8 mouse cellular contexts compared by ENCODE assay signal in genomic region chr4:119901556-119902491, GRCm38 (mm10).
DNase-seq lines count a peak whose midpoint lies in the region; ATAC-seq lines count a peak whose summit lies in the region.

No protein-coding gene starts in this region.

- ATAC-seq in stomach, embryonic 16.5 days (ENCODE audit: insufficient read depth, low FRiP score), result peak; percentile 65; the same call in 1 of the 2 replicates

- no peak overlapping the region for H3K4me3 ChIP-seq in stomach, embryonic 16.5 days (replicated peaks; ENCODE audit: low read length)

- no peak overlapping the region for H3K9ac ChIP-seq in stomach, embryonic 16.5 days (ENCODE audit: low read length)

- 60% methylated on average over 16 of the region's 16 CpGs for WGBS in stomach, embryonic 16.5 days

- H3K9me3 ChIP-seq in stomach, embryonic 16.5 days (replicated peaks; ENCODE audit: control insufficient read depth, low read length), result no peaks in the 10 kb centered on the region

- H3K36me3 ChIP-seq in stomach, embryonic 16.5 days (ENCODE audit: control insufficient read depth, insufficient read depth, low read length), result no peaks in the 10 kb centered on the region

- H3K27me3 ChIP-seq in stomach, embryonic 16.5 days (ENCODE audit: control insufficient read depth, insufficient read depth, low read length), result no peaks in the 10 kb centered on the region

- DNase-seq in layer of hippocampus, adult 18-20 months (ENCODE audit: low spot score in 2 of 2), result peak; percentile 69
- DNase-seq in layer of hippocampus, adult 9-10 months (ENCODE audit: low spot score), result no peak
- peak; percentile 48 to 56 for DNase-seq in cerebellum, postnatal 36 days
- DNase-seq in heart, postnatal 36 days, result peak; percentile 62 to 63
- DNase-seq in lung, postnatal 10 days, result peak; percentile 89
- DNase-seq in ovary, postnatal 14 days (ENCODE audit: low spot score), result no peak
- DNase-seq in spleen, postnatal 10 days (ENCODE audit: low spot score in 2 of 2), result no peak

- intact Hi-C loops in heart, postnatal 36 days (cut with DNase I), result no loop called here

- H3K4me1 ChIP-seq in stomach, embryonic 16.5 days (ENCODE audit: control insufficient read depth, insufficient read depth, low read length), result no peaks in the 10 kb centered on the region

- no peak overlapping the region for H3K4me2 ChIP-seq in stomach, embryonic 16.5 days (ENCODE audit: low read depth, low read length)

- H3K27ac ChIP-seq in stomach, embryonic 16.5 days (ENCODE audit: low read length), result no peak overlapping the region; the same call in 1 of the 2 replicates

Comparison
In these comparisons a context has a peak if more than half of its experiments do, and no peak if none do; other contexts are left out.
1. DNase-seq: peak in layer of hippocampus, adult 18-20 months (2 of 2), cerebellum, postnatal 36 days (2 of 2), heart, postnatal 36 days (2 of 2) and lung, postnatal 10 days (single experiment); none in layer of hippocampus, adult 9-10 months (single experiment), ovary, postnatal 14 days (single experiment) and spleen, postnatal 10 days (0 of 2).